ENCODE assay signal across 8 mouse cellular contexts in genomic region chr12:99011161-99011861, GRCm38 (mm10).
A peak's percentile ranks its signal among the peaks of the same experiment; 100 is the strongest.
DNase-seq lines count a peak whose midpoint lies in the region; ATAC-seq and TF ChIP-seq lines count a peak whose summit lies in the region.

No protein-coding gene starts in this region.

- H3K9ac ChIP-seq in ES-Bruce4 (ENCODE audit: low read depth, poor library complexity, severe bottlenecking): no peak overlapping the region
- no peak overlapping the region for H3K9ac ChIP-seq in embryonic facial prominence, embryonic 13.5 days

- peak; percentile 30; the same call in 1 of the 2 replicates for TF ChIP-seq EP300 in ES-Bruce4 (IDR thresholded peaks at IDR 0.05; ENCODE audit: insufficient read depth, low read depth, low read length)

- no peak for TF ChIP-seq POLR2A in ES-Bruce4 (IDR thresholded peaks at IDR 0.05; ENCODE audit: insufficient read depth, low read length)

- H3K36me3 ChIP-seq in heart, embryonic 10.5 days: no peaks in the 10 kb centered on the region
- H3K36me3 ChIP-seq in ES-Bruce4 (ENCODE audit: control insufficient read depth, insufficient read depth, low read length, poor library complexity, severe bottlenecking): no peaks in the 10 kb centered on the region
- H3K36me3 ChIP-seq in embryonic facial prominence, embryonic 13.5 days: no peaks in the 10 kb centered on the region
- no peaks in the 10 kb centered on the region for H3K36me3 ChIP-seq in midbrain, embryonic 10.5 days

- 16% methylated on average over 22 of the region's 22 CpGs for WGBS in heart, embryonic 10.5 days
- WGBS in embryonic facial prominence, embryonic 13.5 days: 7% methylated on average over 22 of the region's 22 CpGs
- WGBS in midbrain, embryonic 10.5 days: 3% methylated on average over 22 of the region's 22 CpGs

- H3K9me3 ChIP-seq in heart, embryonic 10.5 days: no peaks in the 10 kb centered on the region
- no peaks in the 10 kb centered on the region for H3K9me3 ChIP-seq in ES-Bruce4 (replicated peaks; ENCODE audit: control insufficient read depth, insufficient read depth, low read length, poor library complexity, severe bottlenecking)
- no peaks in the 10 kb centered on the region for H3K9me3 ChIP-seq in embryonic facial prominence, embryonic 13.5 days
- peaks cover 6% of the 10 kb centered on the region for H3K9me3 ChIP-seq in midbrain, embryonic 10.5 days (replicated peaks)

- H3K4me2 ChIP-seq in embryonic facial prominence, embryonic 13.5 days: peak overlapping the region; percentile 44

- DNase-seq in heart, embryonic 10.5 days (ENCODE audit: low spot score): no peak
- DNase-seq in heart, postnatal 4 days: no peak
- DNase-seq in midbrain, embryonic 10.5 days (ENCODE audit: low spot score): peak; percentile 90
- no peak for DNase-seq in urinary bladder, postnatal 10 days (ENCODE audit: low spot score)
- no peak for DNase-seq in natural killer cell, adult 2 months (ENCODE audit: low spot score in 2 of 2)
- no peak for DNase-seq in adipocyte (ENCODE audit: low spot score)

- H3K27ac ChIP-seq in heart, embryonic 10.5 days: no peak overlapping the region
- no peak overlapping the region for H3K27ac ChIP-seq in ES-Bruce4 (ENCODE audit: insufficient read depth, low read length)
- no peak overlapping the region for H3K27ac ChIP-seq in embryonic facial prominence, embryonic 13.5 days
- peak overlapping the region; percentile 92 for H3K27ac ChIP-seq in midbrain, embryonic 10.5 days (replicated peaks)

- no peaks in the 10 kb centered on the region for H3K27me3 ChIP-seq in heart, embryonic 10.5 days (ENCODE audit: insufficient read depth, poor library complexity, severe bottlenecking)
- H3K27me3 ChIP-seq in ES-Bruce4 (ENCODE audit: control insufficient read depth, insufficient read depth, low read length, poor library complexity, severe bottlenecking): peaks cover 1% of the 10 kb centered on the region; the same call in 1 of the 2 replicates
- H3K27me3 ChIP-seq in embryonic facial prominence, embryonic 13.5 days: peaks cover 5% of the 10 kb centered on the region
- H3K27me3 ChIP-seq in midbrain, embryonic 10.5 days (ENCODE audit: low read depth, poor library complexity, severe bottlenecking): no peaks in the 10 kb centered on the region

- H3K4me3 ChIP-seq in heart, embryonic 10.5 days: peak overlapping the region; percentile 40
- H3K4me3 ChIP-seq in ES-Bruce4 (ENCODE audit: low read depth, low read length): no peak overlapping the region; the same call in 1 of the 2 replicates
- H3K4me3 ChIP-seq in embryonic facial prominence, embryonic 13.5 days: peak overlapping the region; percentile 21
- H3K4me3 ChIP-seq in midbrain, embryonic 10.5 days: peak overlapping the region; percentile 36

- TF ChIP-seq CTCF in ES-Bruce4 (IDR thresholded peaks at IDR 0.05; ENCODE audit: low read depth, low read length): no peak

- no peak for ATAC-seq in embryonic facial prominence, embryonic 13.5 days (ENCODE audit: insufficient number of reproducible peaks, insufficient read depth, low FRiP score, low TSS enrichment, low read depth)

- H3K4me1 ChIP-seq in heart, embryonic 10.5 days: no peaks in the 10 kb centered on the region
- H3K4me1 ChIP-seq in ES-Bruce4 (ENCODE audit: control insufficient read depth, insufficient read depth, low read length): no peaks in the 10 kb centered on the region
- H3K4me1 ChIP-seq in embryonic facial prominence, embryonic 13.5 days: peaks cover 8% of the 10 kb centered on the region; the same call in 1 of the 2 replicates
- peaks cover 45% of the 10 kb centered on the region for H3K4me1 ChIP-seq in midbrain, embryonic 10.5 days
